Mouse (Mus musculus) midbrain, embryonic 11.5 days (tissue): Measurements from ENCODE around the gene Nckap5l. TPM values are rescaled to one million over a fixed set of nuclear protein-coding genes. Genes with fewer than 3 reads are reported as not detected.

Source experiments
- ATAC-seq: fragments of 200-750 bp; cut with Nextera tagmentation; 2 replicates; pipeline ENCODE4 v1.8.0; 2017; ENCODE audit warnings: moderate TSS enrichment, moderate library complexity; ENCODE audit not compliant: low FRiP score
- DNase-seq: peaks from one replicate; pipeline ENCODE4 v3.0.0; 2015; ENCODE audit warnings: low spot score; ENCODE audit errors: missing footprints
- H3K27ac ChIP-seq: fragments of 300-500 bp; sonication (generic); 2 replicates; pipeline ENCODE4 v1.5.1; 2014; ENCODE audit warnings: low read depth, low read length
- H3K27me3 ChIP-seq: fragments of 300-500 bp; sonication (generic); 2 replicates; pipeline ENCODE4 v1.6.1; 2014; ENCODE audit warnings: mild to moderate bottlenecking, low read length, moderate library complexity, mixed read lengths; ENCODE audit not compliant: control insufficient read depth, insufficient read depth
- H3K36me3 ChIP-seq: fragments of 300-500 bp; sonication (generic); 2 replicates; pipeline ENCODE4 v1.6.1; 2014; ENCODE audit warnings: mild to moderate bottlenecking, low read length, moderate library complexity, mixed read lengths; ENCODE audit not compliant: control insufficient read depth, insufficient read depth
- H3K4me1 ChIP-seq: fragments of 300-500 bp; sonication (generic); 2 replicates; pipeline ENCODE4 v1.6.1; 2014; ENCODE audit warnings: low read length; ENCODE audit not compliant: control insufficient read depth, insufficient read depth
- H3K4me2 ChIP-seq: fragments of 300-500 bp; sonication (generic); 2 replicates; pipeline ENCODE4 v1.6.1; 2014; ENCODE audit warnings: mild to moderate bottlenecking, moderate library complexity
- H3K4me3 ChIP-seq: fragments of 300-500 bp; sonication (generic); 2 replicates; pipeline ENCODE4 v1.5.1; 2014; ENCODE audit warnings: low read depth, low read length
- H3K9ac ChIP-seq: fragments of 300-500 bp; sonication (generic); 2 replicates; pipeline ENCODE4 v1.6.1; 2014; ENCODE audit warnings: low read length
- H3K9me3 ChIP-seq: fragments of 300-500 bp; sonication (generic); 2 replicates; pipeline ENCODE4 v1.6.1; 2016; ENCODE audit warnings: low read length; ENCODE audit not compliant: control insufficient read depth
- WGBS: fragments of 180-500 bp; shearing (Covaris S2); extraction: QIAGEN DNeasy Blood & Tissue Kit; methylation state at CpG from one replicate; pipeline ENCODE4 v1.1.7; 2014; 5-methylcytosine and 5-hydroxymethylcytosine counted together
- polyA plus RNA-seq: library from polyadenylated mRNA; unstranded; fragments of >200 nt; fragmentation: Nextera tagmentation; extraction: Ambion mirVana; gene quantifications from 2 replicates; pipeline ENCODE4 v1.2.1, GENCODE M21; 2014

Nckap5l gene
- polyA plus RNA-seq, 1 experiment from 2014 or later, result 9.4 TPM

DNA sequence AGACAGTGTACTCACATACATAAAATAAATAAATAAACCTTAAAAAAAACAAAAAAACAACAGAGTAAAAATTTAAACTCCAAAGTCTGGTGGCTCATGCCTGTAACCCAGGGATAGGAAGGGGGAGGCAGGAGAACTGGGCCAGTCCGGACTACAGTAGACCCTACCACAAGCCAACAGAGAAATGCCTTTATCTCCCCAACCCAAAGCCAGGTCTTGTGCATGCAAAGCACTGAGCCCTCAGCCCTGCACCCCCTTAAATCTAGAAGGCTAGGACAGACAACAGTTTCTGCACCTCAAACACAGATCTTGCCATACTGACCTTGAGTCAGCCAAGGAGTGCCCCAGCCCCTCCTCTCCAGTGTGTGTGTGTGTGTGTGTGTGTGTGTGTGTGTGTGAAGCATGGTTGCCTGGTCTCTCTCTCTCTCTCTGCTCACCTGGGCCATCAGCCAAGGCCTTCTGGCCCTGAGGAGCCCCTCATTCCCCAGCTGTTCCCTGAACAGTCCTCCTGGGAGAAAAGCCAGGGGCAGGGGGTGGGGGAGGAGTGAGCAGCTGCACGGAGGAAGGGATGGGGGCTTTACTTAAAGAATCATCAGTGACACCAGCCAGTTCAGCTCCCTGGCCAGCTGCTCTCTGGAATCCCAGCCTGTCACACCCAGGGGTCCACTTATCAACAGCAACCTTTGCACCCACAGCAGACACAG is 17.3 kb downstream of the Nckap5l start:
- Histone ChIP-seq H3K4me1 (peaks cover 10% of the 10 kb centered on the region), H3K27me3 (no peaks in the 10 kb centered on the region), H3K27ac (no peak overlapping the region), H3K4me3 (no peak overlapping the region), H3K9me3 (no peaks in the 10 kb centered on the region), H3K9ac (peak overlapping the region; percentile 24; the same call in 1 of the 2 replicates), H3K36me3 (peaks cover 2% of the 10 kb centered on the region), H3K4me2 (no peak overlapping the region)
- ATAC-seq, result peak; percentile 44; the same call in 1 of the 2 replicates
- DNase-seq, result peak; percentile 89
- 61% methylated on average over 2 of the region's 2 CpGs for WGBS

DNA sequence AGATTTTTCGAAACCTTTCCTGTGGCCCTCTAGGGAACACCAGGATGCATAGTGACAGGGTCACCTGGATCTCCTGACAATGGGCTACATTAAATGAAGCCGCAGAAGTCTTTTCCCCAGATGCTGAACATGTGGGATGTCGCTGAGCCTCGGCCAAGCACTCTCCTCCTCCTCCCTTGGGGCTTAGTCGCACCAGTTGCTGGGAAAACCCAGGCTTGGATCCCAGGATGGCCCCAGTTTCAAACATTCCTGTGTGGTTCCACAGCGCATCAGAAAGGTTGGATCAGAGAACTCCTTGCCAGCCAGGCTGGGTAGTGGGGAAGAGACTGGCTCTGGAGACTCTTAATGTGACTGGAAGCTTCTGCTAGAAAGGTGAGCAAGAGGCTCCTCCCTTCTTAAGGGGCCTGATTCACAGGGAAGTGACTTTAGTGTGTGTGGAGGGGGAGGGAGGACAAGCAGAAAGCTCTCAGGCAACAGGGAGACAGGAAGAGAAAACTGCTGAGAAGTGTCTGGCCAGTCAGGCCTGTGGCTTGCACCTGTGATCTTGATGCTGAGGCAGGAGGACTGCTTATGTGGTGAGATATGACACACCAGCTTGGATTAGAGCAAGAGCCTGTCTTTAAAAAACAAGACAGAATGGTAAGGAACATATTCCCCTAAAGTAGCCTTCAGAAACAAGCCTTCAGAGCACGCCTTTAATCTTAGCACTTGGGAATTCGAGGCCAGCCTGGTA is 18.4 kb downstream of the Nckap5l start:
- H3K9me3 ChIP-seq, result no peaks in the 10 kb centered on the region
- no peak overlapping the region for H3K27ac ChIP-seq
- no peak overlapping the region for H3K4me2 ChIP-seq
- H3K4me3 ChIP-seq, result no peak overlapping the region
- no peak overlapping the region for H3K9ac ChIP-seq
- WGBS, result 85% methylated on average over 8 of the region's 8 CpGs
- peaks cover 10% of the 10 kb centered on the region for H3K4me1 ChIP-seq
- H3K36me3 ChIP-seq, result peaks cover 2% of the 10 kb centered on the region
- DNase-seq, result no peak
- no peaks in the 10 kb centered on the region for H3K27me3 ChIP-seq
- no peak for ATAC-seq

DNA sequence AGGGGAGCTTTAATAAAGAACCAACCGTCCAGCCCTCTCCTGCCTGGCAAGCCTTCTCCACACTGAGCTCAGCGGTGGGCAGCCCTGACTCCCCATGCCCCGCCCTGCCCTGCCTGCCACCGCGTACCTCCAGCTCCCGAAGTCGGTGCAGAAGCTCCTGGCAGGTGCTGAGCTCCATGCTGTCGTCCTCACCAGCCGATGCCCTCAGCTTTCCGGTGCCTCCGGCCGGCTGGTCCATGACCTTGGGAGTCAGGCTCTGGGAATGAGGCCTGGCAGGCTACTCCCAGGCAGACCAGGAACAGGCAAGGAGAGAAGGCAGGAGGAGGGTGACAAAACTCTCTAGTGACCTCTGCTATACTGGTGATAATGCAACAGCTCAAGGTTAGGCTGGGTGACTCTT is 23.6 kb downstream of the Nckap5l start:
- Histone ChIP-seq H3K4me3 (no peak overlapping the region), H3K27me3 (no peaks in the 10 kb centered on the region), H3K9me3 (no peaks in the 10 kb centered on the region), H3K9ac (no peak overlapping the region), H3K4me2 (no peak overlapping the region), H3K4me1 (no peaks in the 10 kb centered on the region), H3K27ac (no peak overlapping the region), H3K36me3 (peaks cover under 1% of the 10 kb centered on the region)
- no peak for ATAC-seq
- WGBS, result 94% methylated on average over 12 of the region's 12 CpGs
- DNase-seq, result no peak

DNA sequence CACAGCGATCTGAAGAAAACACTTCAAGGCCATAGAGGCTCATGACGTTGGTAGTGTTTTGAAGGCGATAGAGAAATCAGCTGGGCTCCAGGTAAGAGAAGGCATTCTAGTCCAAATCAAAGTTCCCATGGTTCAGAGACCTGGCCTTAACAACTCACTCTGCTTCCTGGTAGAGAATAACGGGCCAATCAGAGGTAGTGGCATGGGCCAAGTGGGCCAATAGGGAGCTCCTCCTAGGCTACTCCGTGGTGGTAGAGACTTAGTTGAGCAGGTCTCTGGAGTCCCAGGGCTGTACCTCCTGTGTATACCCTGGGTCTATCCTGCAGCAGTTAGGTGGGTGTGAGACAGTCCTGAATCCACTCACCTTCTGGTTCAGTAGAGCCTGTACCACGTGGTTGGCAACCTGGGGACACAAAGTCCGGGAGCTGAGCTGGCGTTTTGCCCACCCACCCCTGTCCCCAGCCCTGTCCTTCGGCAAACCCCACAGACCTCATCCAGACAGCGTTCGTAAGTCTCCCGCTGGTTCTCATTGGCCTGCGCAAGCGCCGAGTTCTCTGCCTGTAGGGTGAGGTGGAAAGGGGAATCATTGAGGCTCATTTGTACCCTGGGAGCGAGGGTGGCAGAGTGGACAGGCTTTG is 24.3 kb downstream of the Nckap5l start:
- Histone ChIP-seq H3K4me2 (no peak overlapping the region), H3K9me3 (no peaks in the 10 kb centered on the region), H3K27me3 (no peaks in the 10 kb centered on the region), H3K4me1 (no peaks in the 10 kb centered on the region), H3K9ac (no peak overlapping the region), H3K4me3 (no peak overlapping the region), H3K27ac (no peak overlapping the region), H3K36me3 (no peaks in the 10 kb centered on the region; the same call in 1 of the 2 replicates)
- ATAC-seq (no peak), DNase-seq (no peak)
- 95% methylated on average over 16 of the region's 16 CpGs for WGBS

DNA sequence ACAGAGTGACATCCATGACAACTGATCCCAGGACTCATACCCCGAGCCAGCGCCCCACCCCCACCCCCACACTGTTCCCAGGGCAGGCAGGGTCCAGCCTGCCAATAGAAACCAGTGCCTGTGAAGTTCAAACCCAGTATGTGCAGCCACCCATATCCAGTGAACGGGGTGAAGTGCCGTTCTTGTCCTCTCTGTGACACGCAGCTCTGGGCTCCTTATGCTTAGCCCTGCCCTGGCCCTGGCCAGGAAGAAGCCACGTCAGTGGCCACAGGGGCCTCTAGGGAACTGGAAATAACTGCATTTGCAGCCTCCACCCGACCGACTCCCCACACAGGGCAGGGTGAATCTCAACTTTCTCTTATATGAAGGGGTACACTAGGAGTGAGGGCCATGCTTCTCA is 25.6 kb downstream of the Nckap5l start:
- no peak for DNase-seq
- no peaks in the 10 kb centered on the region for H3K27me3 ChIP-seq
- ATAC-seq, result no peak
- H3K4me2 ChIP-seq, result no peak overlapping the region
- no peaks in the 10 kb centered on the region for H3K9me3 ChIP-seq
- no peak overlapping the region for H3K27ac ChIP-seq
- WGBS, result 79% methylated on average over 8 of the region's 8 CpGs
- peaks cover 3% of the 10 kb centered on the region for H3K36me3 ChIP-seq
- no peaks in the 10 kb centered on the region for H3K4me1 ChIP-seq
- no peak overlapping the region for H3K9ac ChIP-seq
- no peak overlapping the region for H3K4me3 ChIP-seq

DNA sequence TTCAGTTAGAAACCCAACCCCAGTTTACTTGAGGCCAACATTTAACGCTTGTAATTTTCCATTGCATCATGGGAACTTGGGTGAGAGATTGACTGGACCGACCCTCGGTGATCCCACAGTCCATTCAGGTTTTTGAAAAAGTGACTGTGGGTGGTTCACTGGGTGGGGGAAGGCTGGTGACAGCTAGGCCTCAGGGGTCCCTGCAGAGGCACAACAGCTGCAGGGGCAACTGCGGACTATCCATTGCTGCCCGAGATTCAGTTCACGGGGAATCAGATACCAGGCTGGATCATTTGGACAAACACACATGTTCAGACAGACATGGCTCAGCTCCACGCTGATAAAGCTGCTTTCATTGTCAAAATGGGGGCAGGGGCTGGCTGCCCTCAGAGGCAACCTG is 26.0 kb downstream of the Nckap5l start:
- no peak overlapping the region for H3K27ac ChIP-seq
- DNase-seq, result no peak
- no peak for ATAC-seq

DNA sequence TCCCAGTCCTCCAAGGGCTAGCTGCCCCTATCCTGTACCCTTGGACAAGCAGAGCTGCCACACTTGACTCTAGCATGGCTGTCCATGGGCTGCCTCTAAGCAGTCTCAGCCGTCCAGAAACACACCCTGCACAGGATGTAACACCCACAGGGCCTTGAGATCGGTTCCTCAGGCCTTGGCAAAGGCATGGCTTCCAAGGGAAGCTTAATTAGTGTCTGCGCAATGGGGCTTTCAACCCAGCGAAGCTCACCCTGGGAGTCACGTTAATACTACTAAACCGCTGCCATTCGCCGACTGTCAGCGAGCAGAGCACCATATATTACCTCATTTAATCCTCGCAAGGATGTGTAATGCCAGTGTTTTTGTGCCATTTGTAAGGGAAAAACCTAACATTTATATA is 26.5 kb downstream of the Nckap5l start:
- H3K4me2 ChIP-seq, result no peak overlapping the region

More for the DNA sequence above, 26.0 kb downstream of the Nckap5l start:
- Histone ChIP-seq H3K4me2 (no peak overlapping the region), H3K36me3 (peaks cover 5% of the 10 kb centered on the region), H3K9ac (no peak overlapping the region), H3K9me3 (no peaks in the 10 kb centered on the region), H3K27me3 (no peaks in the 10 kb centered on the region), H3K4me3 (no peak overlapping the region), H3K4me1 (no peaks in the 10 kb centered on the region)
- WGBS, result 89% methylated on average over 7 of the region's 7 CpGs

DNA sequence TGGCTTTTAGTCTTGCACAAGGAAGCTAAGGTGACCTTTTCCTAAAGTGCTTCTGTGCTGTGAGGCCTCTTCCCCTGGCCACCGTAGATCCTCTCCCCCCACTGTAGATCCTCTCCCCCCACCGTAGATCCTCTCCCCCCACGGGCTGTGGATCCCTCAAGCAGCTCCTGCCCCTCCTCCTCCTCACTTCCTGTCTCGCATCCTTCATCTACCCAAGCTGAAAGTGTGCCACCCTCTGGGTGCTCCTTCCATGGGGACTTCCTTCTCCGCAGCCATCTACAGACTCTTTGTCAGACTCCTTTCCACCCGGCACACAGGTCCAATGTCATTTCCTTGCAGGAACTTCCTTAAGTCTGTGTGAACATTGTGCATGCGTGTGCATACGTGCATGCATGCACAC is 27.2 kb downstream of the Nckap5l start:
- Histone ChIP-seq H3K36me3 (peaks cover 6% of the 10 kb centered on the region), H3K4me3 (no peak overlapping the region)
- ATAC-seq, result no peak

More for the DNA sequence above, 26.5 kb downstream of the Nckap5l start:
- no peaks in the 10 kb centered on the region for H3K4me1 ChIP-seq
- ATAC-seq (no peak), DNase-seq (no peak)
- H3K4me3 ChIP-seq, result no peak overlapping the region
- no peak overlapping the region for H3K9ac ChIP-seq
- H3K36me3 ChIP-seq, result peaks cover 6% of the 10 kb centered on the region
- H3K9me3 ChIP-seq, result no peaks in the 10 kb centered on the region
- H3K27ac ChIP-seq, result no peak overlapping the region
- 91% methylated on average over 10 of the region's 10 CpGs for WGBS
- no peaks in the 10 kb centered on the region for H3K27me3 ChIP-seq

DNA sequence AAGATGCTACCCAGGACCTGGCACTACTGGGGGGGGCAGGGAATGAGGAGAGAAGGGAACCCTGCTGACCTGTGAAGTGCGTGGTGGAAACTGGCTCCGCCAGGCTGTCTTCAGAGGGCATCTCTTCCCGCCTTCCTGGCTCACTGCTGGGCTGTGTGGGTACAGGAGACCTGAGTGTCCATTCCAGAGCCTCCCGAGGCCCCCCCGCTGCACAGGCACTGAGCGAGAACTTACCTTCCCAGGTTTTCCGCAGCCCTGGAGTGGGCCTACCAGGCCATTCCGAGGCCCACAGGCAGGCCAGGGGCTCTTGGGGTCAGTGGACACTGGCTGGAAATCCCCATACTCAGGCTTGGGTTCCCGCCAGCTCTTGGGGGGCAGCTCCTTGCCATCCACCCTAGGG is 33.7 kb downstream of the Nckap5l start:
- ATAC-seq (no peak), DNase-seq (peak; percentile 69)
- H3K9me3 ChIP-seq, result no peaks in the 10 kb centered on the region
- H3K4me1 ChIP-seq, result peaks cover 10% of the 10 kb centered on the region
- H3K36me3 ChIP-seq, result peaks cover 12% of the 10 kb centered on the region
- no peak overlapping the region for H3K27ac ChIP-seq
- H3K4me2 ChIP-seq, result no peak overlapping the region
- no peaks in the 10 kb centered on the region for H3K27me3 ChIP-seq
- 96% methylated on average over 9 of the region's 9 CpGs for WGBS
- H3K4me3 ChIP-seq, result no peak overlapping the region
- no peak overlapping the region for H3K9ac ChIP-seq

More for the DNA sequence above, 27.2 kb downstream of the Nckap5l start:
- 93% methylated on average over 8 of the region's 8 CpGs for WGBS
- Histone ChIP-seq H3K27ac (no peak overlapping the region), H3K4me1 (no peaks in the 10 kb centered on the region), H3K4me2 (no peak overlapping the region), H3K9ac (no peak overlapping the region), H3K27me3 (no peaks in the 10 kb centered on the region), H3K9me3 (no peaks in the 10 kb centered on the region)
- DNase-seq, result no peak
